Mouse (Mus musculus) cerebellum, postnatal 36 days (tissue): ENCODE measurements at regions not wholly inside any gene's neighbourhood (a gene's known extent, or its start where the extent isn't known, plus 50 kb on each side); places are given as distances from the start of the nearest gene placed in this dataset.
"Not testable (repeated sequence)": the region's sequence is repeated elsewhere in the genome, so short reads cannot be mapped to it uniquely, and the experiment has no call there.

ENCODE experiments used
- DNase-seq, 2 experiments: peaks; one replicate each; pipeline ENCODE4 v3.0.0; 2021 to 2022; ENCODE audit warnings: mixed read lengths in 2 of 2

GRCm38 (mm10) chr15:42082436-42082835 is 1948.3 kb downstream of the 9330182O14Rik start:
- no peak for DNase-seq

DNA sequence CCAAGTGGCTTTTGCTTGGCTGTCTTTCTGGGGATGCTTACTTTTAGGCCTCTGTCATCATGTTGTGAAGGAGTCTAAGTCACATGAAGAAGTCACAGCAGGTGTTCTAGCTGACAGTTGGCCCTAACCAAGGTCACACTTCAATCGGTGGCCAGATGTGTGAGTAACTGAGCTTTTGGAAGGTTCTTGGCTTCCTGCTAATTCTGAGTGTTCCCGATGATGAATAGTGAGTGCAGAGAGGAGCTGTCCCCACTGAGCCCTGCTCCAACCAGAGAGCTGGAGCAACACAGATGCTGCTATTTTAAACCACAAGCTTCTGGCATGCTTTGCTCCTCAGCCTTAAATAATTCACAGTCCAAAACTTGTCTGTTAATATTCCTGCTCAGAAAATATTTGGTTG is 1966.6 kb downstream of the 9330182O14Rik start:
- DNase-seq, result no peak

- no peak for DNase-seq
Observed at GRCm38 (mm10) chr15:42104816-42105215, 1970.7 kb downstream of the 9330182O14Rik start.

GRCm38 (mm10) chr15:42107106-42107505 is 1972.9 kb downstream of the 9330182O14Rik start:
- no peak for DNase-seq

DNA sequence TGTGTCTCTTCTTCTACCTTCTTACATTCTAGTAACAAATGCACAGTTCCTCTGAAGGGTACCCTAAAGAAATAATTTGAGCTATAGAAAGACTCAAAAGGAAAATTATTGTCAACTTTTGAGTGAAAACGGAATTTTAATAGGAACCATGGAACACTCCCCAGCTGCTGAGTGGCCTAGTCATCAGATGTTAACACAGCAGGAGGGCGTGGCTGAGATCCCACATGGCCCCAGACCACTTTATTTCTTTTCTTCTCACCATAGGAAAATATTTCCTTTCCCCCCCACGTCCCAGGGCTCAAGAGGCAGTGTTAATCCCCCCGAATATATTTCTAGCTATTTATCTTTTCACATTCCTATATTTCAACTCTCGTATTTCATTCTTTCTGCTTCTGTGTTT is 1977.6 kb downstream of the 9330182O14Rik start:
- DNase-seq, result peak in 1 of 2 experiments; percentile 4

- no peak for DNase-seq
Observed at GRCm38 (mm10) chr15:42127471-42127870, 1993.3 kb downstream of the 9330182O14Rik start.

DNA sequence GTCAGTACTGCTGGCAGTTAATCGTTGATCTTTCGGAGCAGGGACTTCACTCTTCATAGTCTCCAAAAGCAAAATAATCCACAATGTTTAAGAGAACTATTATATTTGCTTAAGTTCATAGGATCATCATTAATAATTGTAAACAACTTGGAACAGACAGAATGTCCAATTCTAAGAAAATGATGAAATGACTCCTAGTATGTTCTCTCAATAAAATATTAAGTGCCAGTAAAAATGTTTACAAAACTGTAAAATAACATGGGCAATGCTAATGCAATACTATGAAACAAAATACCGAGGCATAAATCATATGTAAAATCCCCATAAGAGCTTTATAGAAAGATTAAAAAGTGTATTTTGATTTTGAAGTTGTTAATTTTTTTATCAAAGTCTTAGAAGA is 1994.8 kb downstream of the 9330182O14Rik start:
- DNase-seq, result no peak

DNA sequence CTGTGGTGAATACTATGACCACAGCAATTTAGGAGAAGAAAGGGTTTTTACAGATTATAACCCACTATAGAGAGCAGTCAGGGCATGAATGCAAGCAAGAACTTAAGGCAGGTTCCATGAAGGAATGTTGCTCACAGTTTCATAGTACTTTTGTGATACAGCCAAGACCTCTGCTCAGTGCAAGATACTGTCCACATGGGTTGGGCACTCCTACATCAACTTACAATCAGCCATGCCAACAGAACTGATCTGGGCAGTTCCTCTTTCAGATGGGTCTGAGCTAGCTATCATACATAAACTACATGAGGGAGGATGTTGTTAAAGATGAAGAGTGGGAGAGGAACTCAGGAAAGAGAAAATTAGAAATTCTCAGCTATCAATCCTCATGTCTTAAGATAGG is 2032.4 kb downstream of the 9330182O14Rik start:
- DNase-seq, result no peak

GRCm38 (mm10) chr15:42177766-42178165 is 2043.6 kb downstream of the 9330182O14Rik start:
- DNase-seq, result not testable (repeated sequence)

GRCm38 (mm10) chr15:42207187-42207846 is 2073.2 kb downstream of the 9330182O14Rik start:
- peak; percentile 9 to 24 for DNase-seq

DNA sequence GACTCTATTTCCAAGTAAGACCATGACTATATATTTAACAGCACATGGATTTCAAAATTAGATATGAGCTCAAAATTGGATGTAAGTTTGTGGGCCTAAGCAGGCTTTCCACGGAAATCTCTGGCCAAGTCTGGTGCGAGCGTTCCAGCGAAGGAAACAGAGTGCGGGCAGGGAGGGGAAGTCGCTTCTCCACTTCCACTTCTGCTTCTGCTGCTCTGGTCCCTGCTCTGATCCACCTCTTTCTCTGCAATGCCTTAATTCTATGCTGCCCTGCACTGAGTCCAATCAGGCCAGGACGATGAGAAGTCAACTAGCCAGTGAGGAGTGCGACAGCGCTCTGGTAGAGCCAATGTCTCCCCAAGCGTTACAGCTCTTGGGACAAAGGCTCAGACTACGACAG is 2085.3 kb downstream of the 9330182O14Rik start:
- no peak for DNase-seq

GRCm38 (mm10) chr15:42220005-42220404 is 2085.8 kb downstream of the 9330182O14Rik start:
- no peak for DNase-seq

DNA sequence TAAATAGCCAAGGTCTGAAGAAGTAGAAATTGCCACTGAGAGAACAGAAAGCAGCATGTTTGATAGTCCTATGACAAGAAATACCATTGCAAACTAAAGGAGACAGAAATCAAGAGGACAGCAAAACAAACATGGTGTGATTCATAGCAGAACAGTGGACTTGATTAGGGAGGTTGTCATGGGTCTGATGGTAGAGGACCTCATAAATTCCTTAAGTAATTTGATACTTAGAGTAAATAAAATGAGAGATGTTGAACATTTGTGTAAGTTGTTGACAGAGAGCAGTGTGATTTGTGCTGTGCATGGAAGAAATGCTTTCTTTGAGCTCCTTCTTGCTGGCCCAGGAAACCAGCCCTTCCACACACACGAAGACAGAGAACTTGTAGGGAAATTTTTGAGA is 2090.8 kb downstream of the 9330182O14Rik start:
- DNase-seq, result no peak

GRCm38 (mm10) chr15:42231692-42232091 is 2097.5 kb downstream of the 9330182O14Rik start:
- no peak for DNase-seq

DNA sequence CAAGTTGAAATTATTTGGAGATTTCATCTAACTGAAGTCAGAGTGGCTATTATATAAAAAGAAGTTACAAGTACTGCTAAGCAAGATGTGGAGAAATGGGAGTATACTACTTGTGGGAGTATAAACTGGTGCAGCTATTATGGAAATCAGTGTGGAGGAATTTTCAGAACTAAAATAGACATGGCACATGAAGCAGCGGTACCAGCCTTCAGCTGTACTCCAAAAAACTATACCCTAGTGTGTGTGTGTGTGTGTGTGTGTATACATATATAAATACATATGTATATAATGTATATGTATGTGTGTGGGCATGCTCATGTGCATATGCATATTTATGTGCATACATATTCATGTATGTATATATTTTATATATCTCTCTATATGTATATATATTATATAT is 2112.6 kb downstream of the 9330182O14Rik start:
- DNase-seq, result no peak

- no peak for DNase-seq
Observed at GRCm38 (mm10) chr15:42252730-42253330, 2118.7 kb downstream of the 9330182O14Rik start.

GRCm38 (mm10) chr15:42256343-42256742 is 2122.2 kb downstream of the 9330182O14Rik start:
- no peak for DNase-seq

DNA sequence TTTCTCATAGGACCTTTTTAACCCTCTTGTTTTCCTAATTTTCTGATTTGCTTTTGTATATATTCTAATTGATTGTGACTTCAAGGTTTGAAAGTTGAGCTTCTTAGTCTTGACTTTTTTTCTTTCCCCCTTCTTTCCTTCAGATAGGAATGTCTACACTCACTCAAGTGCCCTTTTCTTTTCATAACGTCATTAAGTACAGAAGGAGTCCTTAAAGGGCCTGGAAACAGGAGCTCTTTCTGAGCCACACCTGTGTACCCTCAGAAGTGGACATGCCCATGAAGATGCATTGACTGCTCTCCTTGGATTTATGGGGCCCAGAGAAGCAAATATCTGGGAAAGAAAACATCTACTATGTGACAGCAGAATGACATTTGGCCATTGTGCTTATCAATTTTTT is 2141.0 kb downstream of the 9330182O14Rik start:
- no peak for DNase-seq

DNA sequence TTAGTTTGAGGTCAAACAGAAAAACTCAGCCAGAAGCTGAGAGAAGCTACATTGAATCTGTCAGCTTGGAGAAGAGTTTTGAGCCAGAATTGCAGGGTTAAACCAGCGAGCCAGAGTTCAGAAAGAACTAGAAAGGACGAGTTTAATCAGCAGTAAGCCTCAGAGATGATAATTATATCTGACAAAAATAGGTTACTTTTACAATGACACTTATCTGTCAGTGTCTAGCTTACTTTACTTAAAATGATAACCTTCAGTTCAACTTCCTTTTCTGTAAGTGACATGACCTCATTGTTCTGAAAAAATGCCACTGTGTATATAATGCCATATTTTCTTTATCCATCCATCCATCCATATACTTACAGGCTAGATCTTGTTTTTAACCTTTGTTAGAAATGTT is 2143.1 kb downstream of the 9330182O14Rik start:
- no peak for DNase-seq

DNA sequence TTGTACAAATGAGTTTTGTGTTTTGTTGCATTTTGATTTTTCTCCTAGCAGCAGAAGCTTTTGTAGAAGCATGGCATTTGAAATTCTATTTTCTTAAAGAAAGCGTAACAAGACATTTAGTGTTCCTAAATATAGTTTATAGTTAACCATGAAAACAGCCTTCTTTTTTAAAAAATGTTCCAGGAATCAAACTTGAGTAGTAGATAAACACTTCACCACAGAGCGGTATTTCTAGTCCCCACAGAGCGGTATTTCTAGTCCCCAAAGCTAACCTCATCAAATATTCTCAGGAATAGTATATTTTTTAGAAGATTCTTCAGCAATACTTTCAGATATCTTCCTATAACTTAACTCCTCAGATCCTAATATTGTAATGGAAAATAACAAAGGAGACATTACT is 2146.6 kb downstream of the 9330182O14Rik start:
- DNase-seq, result no peak

DNA sequence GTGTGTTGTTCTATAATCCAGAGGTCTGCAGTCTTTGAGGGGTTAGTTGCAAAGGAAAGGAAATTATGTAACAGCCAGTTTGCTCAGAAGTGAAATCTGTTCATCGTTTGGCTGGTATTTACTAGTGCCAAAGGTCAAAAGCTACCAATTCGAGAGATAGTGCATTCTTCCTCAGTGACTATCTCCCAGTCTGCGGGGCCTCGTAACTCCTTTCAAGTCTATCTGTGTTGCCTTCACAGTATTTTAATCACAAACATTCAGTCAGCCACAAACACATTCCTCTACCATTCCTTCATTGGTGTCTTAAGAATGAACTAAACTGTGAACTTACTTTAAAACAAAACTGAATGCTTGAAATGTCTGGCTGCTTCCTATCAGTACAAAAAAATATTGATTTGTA is 2162.2 kb downstream of the 9330182O14Rik start:
- DNase-seq, result no peak

GRCm38 (mm10) chr15:42297430-42297829 is 2163.3 kb downstream of the 9330182O14Rik start:
- DNase-seq, result no peak

GRCm38 (mm10) chr15:42301956-42302355 is 2167.8 kb downstream of the 9330182O14Rik start:
- DNase-seq, result no peak

DNA sequence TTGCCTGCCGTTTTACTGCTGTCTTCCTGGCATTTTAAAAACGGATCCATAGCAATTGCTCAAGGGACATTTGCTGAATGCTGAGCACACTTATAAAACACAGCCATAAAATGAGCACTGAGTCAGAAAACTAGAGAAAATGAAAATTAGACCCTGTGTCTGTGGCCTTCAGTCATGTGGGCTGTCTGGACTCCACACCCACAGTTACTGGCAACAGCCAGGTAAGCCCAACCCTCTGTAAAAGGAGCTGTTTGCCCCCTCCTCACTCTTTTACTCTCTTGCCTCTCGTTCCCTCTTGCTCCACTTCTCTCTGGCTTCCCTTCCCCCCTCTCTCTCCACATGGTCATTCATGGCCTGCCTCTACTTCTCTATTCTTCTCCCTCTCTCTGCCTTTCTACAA is 2169.9 kb downstream of the 9330182O14Rik start:
- DNase-seq, result no peak

DNA sequence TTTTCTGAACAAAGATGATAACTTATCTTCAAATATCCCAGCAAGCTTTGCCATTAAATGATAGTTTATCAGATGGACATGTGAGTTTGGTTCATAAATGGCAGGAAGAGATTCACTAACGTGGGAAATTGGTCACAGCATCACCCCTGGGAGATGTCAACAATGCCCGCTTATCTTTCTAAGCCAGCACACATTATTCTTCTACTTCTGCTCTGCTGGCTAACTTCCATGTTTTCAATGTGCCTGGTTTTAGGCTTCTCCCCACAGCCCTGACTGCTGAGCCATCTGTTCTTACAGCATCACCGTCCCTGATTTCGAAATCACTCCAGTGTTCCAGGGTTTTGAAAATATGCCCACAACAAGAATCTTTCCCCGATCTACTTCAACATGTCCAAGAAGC is 2175.4 kb downstream of the 9330182O14Rik start:
- peak; percentile 54 to 71 for DNase-seq
